Mouse (Mus musculus) lung, postnatal 25 days (tissue): ENCODE measurements at regions not wholly inside any gene's neighbourhood (a gene's known extent, or its start where the extent isn't known, plus 50 kb on each side); places are given as distances from the start of the nearest gene placed in this dataset.
A peak's percentile ranks its signal among the peaks of the same experiment; 100 is the strongest.
"Not testable (repeated sequence)": the region's sequence is repeated elsewhere in the genome, so short reads cannot be mapped to it uniquely, and the experiment has no call there.

ENCODE experiments used
- DNase-seq: peaks from one replicate; pipeline ENCODE4 v3.0.0; 2022; ENCODE audit warnings: low spot score

- DNase-seq = no peak
These were observed 179.4 kb upstream of the Ube2e1 start for GRCm38 (mm10) chr14:18511094-18511493.

GRCm38 (mm10) chr14:18508359-18508647 lies 176.6 kb upstream of the Ube2e1 start:
- no peak for DNase-seq

- DNase-seq = peak; percentile 29
These were observed 176.1 kb upstream of the Ube2e1 start for GRCm38 (mm10) chr14:18507582-18508358.

- DNase-seq = peak; percentile 38
These were observed 174.5 kb upstream of the Ube2e1 start for GRCm38 (mm10) chr14:18506168-18506567.

GRCm38 (mm10) chr14:18500249-18500832 lies 168.7 kb upstream of the Ube2e1 start:
- DNase-seq = no peak

- DNase-seq = no peak
These were observed 162.4 kb upstream of the Ube2e1 start for GRCm38 (mm10) chr14:18494048-18494447.

- DNase-seq = no peak
These were observed 154.6 kb upstream of the Ube2e1 start for GRCm38 (mm10) chr14:18486132-18486800.

- no peak for DNase-seq
These were observed 153.9 kb upstream of the Ube2e1 start for GRCm38 (mm10) chr14:18485526-18485925.

GRCm38 (mm10) chr14:18476795-18477320 lies 145.2 kb upstream of the Ube2e1 start:
- DNase-seq = no peak

GRCm38 (mm10) chr14:18468611-18469010 lies 137.0 kb upstream of the Ube2e1 start:
- DNase-seq = peak; percentile 29

GRCm38 (mm10) chr14:18466864-18467263 lies 135.2 kb upstream of the Ube2e1 start:
- not testable (repeated sequence) for DNase-seq

GRCm38 (mm10) chr14:18464199-18464598 lies 132.5 kb upstream of the Ube2e1 start:
- not testable (repeated sequence) for DNase-seq

- DNase-seq = no peak
These were observed 131.7 kb upstream of the Ube2e1 start for GRCm38 (mm10) chr14:18463230-18463873.

- DNase-seq = no peak
These were observed 130.7 kb upstream of the Ube2e1 start for GRCm38 (mm10) chr14:18462381-18462780.

GRCm38 (mm10) chr14:18448666-18449065 lies 117.0 kb upstream of the Ube2e1 start:
- DNase-seq = no peak

GRCm38 (mm10) chr14:18444492-18444891 lies 112.8 kb upstream of the Ube2e1 start:
- DNase-seq = no peak

GRCm38 (mm10) chr14:18428968-18429367 lies 97.3 kb upstream of the Ube2e1 start:
- DNase-seq = not testable (repeated sequence)

- DNase-seq = no peak
These were observed 94.2 kb upstream of the Ube2e1 start for GRCm38 (mm10) chr14:18425887-18426286.

GRCm38 (mm10) chr14:18416839-18417238 lies 85.2 kb upstream of the Ube2e1 start:
- DNase-seq = no peak

- DNase-seq = no peak
These were observed 84.7 kb upstream of the Ube2e1 start for GRCm38 (mm10) chr14:18416319-18416718.

GRCm38 (mm10) chr14:18398953-18399352 lies 67.3 kb upstream of the Ube2e1 start:
- no peak for DNase-seq

- DNase-seq = no peak
These were observed 64.6 kb upstream of the Ube2e1 start for GRCm38 (mm10) chr14:18396206-18396764.
